Mouse (Mus musculus) intestine, embryonic 16.5 days (tissue): ENCODE data around the gene Rhebl1. TPM values are rescaled to one million over a fixed set of nuclear protein-coding genes. Genes with fewer than 3 reads are reported as not detected.

ENCODE experiments used
- ATAC-seq: fragments of 200-750 bp; cut with Nextera tagmentation; 2 replicates; pipeline ENCODE4 v1.8.0; 2017; ENCODE audit warnings: moderate TSS enrichment, moderate library complexity
- H3K27ac ChIP-seq: fragments of 300-500 bp; sonication (generic); 2 replicates; pipeline ENCODE4 v1.5.1; 2014; ENCODE audit warnings: mild to moderate bottlenecking, low read length
- H3K27me3 ChIP-seq: fragments of 300-500 bp; sonication (generic); replicated peaks from 2 replicates; pipeline ENCODE4 v1.6.1; 2014; ENCODE audit warnings: low read length, control low read depth, mixed read lengths; ENCODE audit not compliant: control insufficient read depth, insufficient read depth
- H3K36me3 ChIP-seq: fragments of 300-500 bp; sonication (generic); 2 replicates; pipeline ENCODE4 v1.6.1; 2014; ENCODE audit warnings: low read length, control low read depth; ENCODE audit not compliant: control insufficient read depth, insufficient read depth
- H3K4me1 ChIP-seq: fragments of 300-500 bp; sonication (generic); 2 replicates; pipeline ENCODE4 v1.6.1; 2014; ENCODE audit warnings: low read length, control low read depth, mixed read lengths; ENCODE audit not compliant: control insufficient read depth, insufficient read depth
- H3K4me2 ChIP-seq: fragments of 300-500 bp; sonication (generic); 2 replicates; pipeline ENCODE4 v1.6.1; 2014; ENCODE audit warnings: low read depth, low read length, control low read depth
- H3K4me3 ChIP-seq: fragments of 300-500 bp; sonication (generic); 2 replicates; pipeline ENCODE4 v1.5.1; 2014; ENCODE audit warnings: mild to moderate bottlenecking, low read length
- H3K9ac ChIP-seq: fragments of 300-500 bp; sonication (generic); 2 replicates; pipeline ENCODE4 v1.6.1; 2014; ENCODE audit warnings: low read depth, low read length
- H3K9me3 ChIP-seq: fragments of 300-500 bp; sonication (generic); 2 replicates; pipeline ENCODE4 v1.6.1; 2016; ENCODE audit warnings: low read length, control low read depth; ENCODE audit not compliant: control insufficient read depth
- WGBS: fragments of 180-500 bp; shearing (Covaris S2); extraction: QIAGEN DNeasy Blood & Tissue Kit; methylation state at CpG from one replicate; pipeline ENCODE4 v1.1.7; 2014; 5-methylcytosine and 5-hydroxymethylcytosine counted together
- polyA plus RNA-seq: library from polyadenylated mRNA; unstranded; fragments of >200 nt; fragmentation: Nextera tagmentation; extraction: Ambion mirVana; gene quantifications from 2 replicates; pipeline ENCODE4 v1.2.1, GENCODE M21; 2015

Rhebl1 gene
- polyA plus RNA-seq, 1 experiment from 2014 or later = 12.3 TPM

- WGBS = under 1% methylated on average over 81 of the region's 82 CpGs
- Histone ChIP-seq H3K9ac (peak within 1 kb of the TSS; percentile 77), H3K36me3 (0 out of 2 replicates have a peak, but pooled peaks cover 3% of the 10 kb centered on the region), H3K4me2 (peak within 1 kb of the TSS; percentile 82), H3K4me1 (peaks cover 21% of the 10 kb centered on the region), H3K27me3 (no peaks in the 10 kb centered on the region), H3K27ac (peak within 1 kb of the TSS; percentile 88), H3K9me3 (0 out of 2 replicates have a peak, but pooled peaks cover 5% of the 10 kb centered on the region), H3K4me3 (peak within 1 kb of the TSS; percentile 74)
- peak; percentile 96 for ATAC-seq
Measured at GRCm38 (mm10) chr15:98917538-98918498, 23.5 kb upstream of the Rhebl1 start, which contains the start of gene Lmbr1l. Gene Lmbr1l, minus strand, starts transcription at chr15:98918231.

DNA sequence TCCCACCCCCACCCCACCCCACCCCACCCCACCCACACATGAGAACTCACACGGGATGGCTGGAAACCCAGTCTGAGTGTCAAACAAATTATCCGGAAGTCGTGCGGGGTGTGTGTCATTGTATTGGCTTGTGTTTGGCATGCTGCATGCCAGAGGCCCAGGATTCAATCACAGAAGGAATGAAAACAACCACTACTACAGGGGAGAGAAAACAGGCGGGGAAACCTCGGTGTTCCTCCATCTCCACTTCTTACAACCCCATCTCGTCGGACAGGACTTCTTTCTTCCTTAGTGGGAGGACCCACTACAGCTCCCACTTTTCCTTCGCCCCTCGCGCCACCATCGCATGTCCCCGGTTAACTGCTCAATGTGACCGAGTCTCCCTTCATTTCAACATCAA, 22.8 kb upstream of the Rhebl1 start:
- Histone ChIP-seq H3K9ac (peak overlapping the region; percentile 77), H3K27ac (peak overlapping the region; percentile 88), H3K36me3 (peaks cover 7% of the 10 kb centered on the region; the same call in 1 of the 2 replicates), H3K4me1 (peaks cover 21% of the 10 kb centered on the region), H3K4me3 (peak overlapping the region; percentile 74), H3K4me2 (peak overlapping the region; percentile 82), H3K27me3 (no peaks in the 10 kb centered on the region), H3K9me3 (0 out of 2 replicates have a peak, but pooled peaks cover 5% of the 10 kb centered on the region)
- ATAC-seq = no peak
- 0% methylated on average over 14 of the region's 14 CpGs for WGBS

DNA sequence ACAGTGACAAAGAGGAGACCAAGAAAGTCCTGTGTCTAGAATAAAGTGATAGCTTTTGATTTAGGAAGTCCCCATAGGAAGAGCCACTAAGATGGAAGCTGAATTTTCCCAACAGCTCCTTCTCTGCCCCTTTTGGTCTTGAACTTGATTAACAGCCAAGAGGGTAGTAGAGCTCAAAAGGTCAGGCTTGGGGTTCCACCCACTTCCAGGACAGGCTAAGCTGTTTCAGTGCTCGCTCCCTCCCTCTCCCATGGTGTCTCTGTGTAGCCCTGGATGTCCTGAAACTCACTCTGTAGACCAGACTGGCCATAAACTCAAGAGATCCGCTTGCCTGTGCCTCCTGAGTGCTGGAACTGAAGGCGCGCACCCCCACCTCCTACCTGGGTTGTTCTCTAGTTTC, 21.7 kb upstream of the Rhebl1 start:
- no peak for ATAC-seq
- H3K27me3 ChIP-seq = no peaks in the 10 kb centered on the region
- no peaks in the 10 kb centered on the region for H3K9me3 ChIP-seq
- WGBS = 94% methylated on average over 4 of the region's 4 CpGs
- H3K36me3 ChIP-seq = peaks cover 12% of the 10 kb centered on the region; the same call in 1 of the 2 replicates
- no peak overlapping the region for H3K4me3 ChIP-seq
- H3K9ac ChIP-seq = 0 out of 2 replicates have a peak overlapping the region, but pooled peaks have one; percentile 77
- peaks cover 21% of the 10 kb centered on the region for H3K4me1 ChIP-seq
- no peak overlapping the region for H3K27ac ChIP-seq
- H3K4me2 ChIP-seq = peak overlapping the region; percentile 82; the same call in 1 of the 2 replicates

DNA sequence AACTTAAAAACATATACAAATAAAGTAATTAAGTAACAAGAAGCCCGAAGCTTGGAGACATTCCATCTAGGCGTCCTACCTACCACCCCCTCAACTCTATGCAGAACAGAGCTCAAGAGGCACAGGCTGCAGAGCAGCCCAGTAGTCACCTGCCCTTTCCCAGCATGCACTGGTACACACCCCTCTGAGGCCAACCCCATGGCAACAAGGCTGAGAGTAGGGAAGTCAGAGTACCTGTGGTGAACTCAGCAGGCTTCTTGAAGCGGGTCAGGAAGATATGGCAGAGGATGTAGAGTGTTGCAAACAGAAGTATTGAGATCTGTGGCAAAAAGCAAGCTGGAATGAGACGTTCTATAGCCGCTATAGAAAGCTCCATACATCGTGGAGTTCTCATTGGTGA, 20.6 kb upstream of the Rhebl1 start:
- Histone ChIP-seq H3K27me3 (no peaks in the 10 kb centered on the region), H3K4me1 (peaks cover 21% of the 10 kb centered on the region), H3K9ac (no peak overlapping the region), H3K9me3 (no peaks in the 10 kb centered on the region), H3K27ac (no peak overlapping the region), H3K4me3 (no peak overlapping the region), H3K4me2 (no peak overlapping the region), H3K36me3 (peaks cover 14% of the 10 kb centered on the region; the same call in 1 of the 2 replicates)
- 90% methylated on average over 6 of the region's 6 CpGs for WGBS
- no peak for ATAC-seq

- Histone ChIP-seq H3K27ac (no peak overlapping the region), H3K36me3 (0 out of 2 replicates have a peak, but pooled peaks cover 12% of the 10 kb centered on the region), H3K27me3 (no peaks in the 10 kb centered on the region), H3K9ac (no peak overlapping the region), H3K9me3 (no peaks in the 10 kb centered on the region), H3K4me1 (no peaks in the 10 kb centered on the region), H3K4me2 (no peak overlapping the region), H3K4me3 (no peak overlapping the region)
- 31% methylated on average over 10 of the region's 10 CpGs for WGBS
- no peak for ATAC-seq
Measured at GRCm38 (mm10) chr15:98904692-98905091, 10.4 kb upstream of the Rhebl1 start.

DNA sequence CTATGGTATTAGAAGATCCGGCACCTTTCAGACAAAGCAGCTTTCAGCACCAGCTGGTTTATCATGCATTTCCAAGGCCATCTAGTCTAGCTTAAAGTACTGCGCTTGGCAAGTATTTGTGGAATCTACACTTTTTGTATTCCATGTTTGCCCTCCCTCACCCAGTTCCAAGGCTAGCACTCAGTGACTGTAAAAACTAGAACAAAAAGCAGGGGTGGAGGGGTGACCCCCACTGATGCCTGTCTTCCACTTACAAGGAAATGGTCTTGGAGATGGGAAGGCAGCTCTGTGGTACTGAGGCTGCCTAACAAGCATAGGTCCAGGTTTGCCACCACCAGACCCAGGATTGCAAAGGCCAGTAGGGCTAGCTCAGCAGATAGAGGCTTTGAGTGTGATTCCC, 8.3 kb upstream of the Rhebl1 start:
- WGBS = 87% methylated on average over 2 of the region's 2 CpGs
- H3K4me3 ChIP-seq = no peak overlapping the region
- no peak overlapping the region for H3K27ac ChIP-seq
- H3K9me3 ChIP-seq = no peaks in the 10 kb centered on the region
- 0 out of 2 replicates have a peak, but pooled peaks cover 4% of the 10 kb centered on the region for H3K36me3 ChIP-seq
- no peak overlapping the region for H3K9ac ChIP-seq
- peaks cover 5% of the 10 kb centered on the region; the same call in 1 of the 2 replicates for H3K4me1 ChIP-seq
- ATAC-seq = no peak
- H3K27me3 ChIP-seq = peaks cover 17% of the 10 kb centered on the region
- H3K4me2 ChIP-seq = no peak overlapping the region

- Histone ChIP-seq H3K9me3 (no peaks in the 10 kb centered on the region), H3K36me3 (0 out of 2 replicates have a peak, but pooled peaks cover 4% of the 10 kb centered on the region), H3K4me1 (peaks cover 9% of the 10 kb centered on the region; the same call in 1 of the 2 replicates), H3K4me3 (no peak overlapping the region), H3K4me2 (no peak overlapping the region), H3K27ac (no peak overlapping the region), H3K9ac (no peak overlapping the region), H3K27me3 (peaks cover 27% of the 10 kb centered on the region)
- no peak for ATAC-seq
- 53% methylated on average over 1 of the region's 1 CpGs for WGBS
Measured at GRCm38 (mm10) chr15:98901530-98901929, 7.2 kb upstream of the Rhebl1 start.

GRCm38 (mm10) chr15:98897928-98898800, 3.8 kb upstream of the Rhebl1 start, which contains the start of gene Dhh:
Gene Dhh, minus strand, starts transcription at chr15:98898540.
- Histone ChIP-seq H3K36me3 (no peaks in the 10 kb centered on the region), H3K4me3 (peak within 1 kb of the TSS; percentile 30), H3K4me1 (peaks cover 24% of the 10 kb centered on the region), H3K27me3 (peaks cover 58% of the 10 kb centered on the region), H3K9me3 (no peaks in the 10 kb centered on the region), H3K4me2 (peak within 1 kb of the TSS; percentile 47), H3K27ac (no peak within 1 kb of the TSS), H3K9ac (no peak within 1 kb of the TSS; the same call in 1 of the 2 replicates)
- ATAC-seq = no peak
- WGBS = under 1% methylated on average over 41 of the region's 41 CpGs
